Mouse (Mus musculus) stomach, embryonic 14.5 days (tissue): ENCODE results near the gene Kifc3. TPM values are rescaled to one million over a fixed set of nuclear protein-coding genes. Genes with fewer than 3 reads are reported as not detected.

Experiments used
- ATAC-seq: fragments of 200-750 bp; cut with Nextera tagmentation; 2 replicates; pipeline ENCODE4 v1.8.0; 2017; ENCODE audit warnings: low read depth, moderate TSS enrichment; ENCODE audit not compliant: insufficient number of reproducible peaks, insufficient read depth, low FRiP score
- H3K27ac ChIP-seq: fragments of 300-500 bp; sonication (generic); 2 replicates; pipeline ENCODE4 v1.5.1; 2014; ENCODE audit warnings: mild to moderate bottlenecking, low read length, moderate library complexity, mixed read lengths
- H3K27me3 ChIP-seq: fragments of 300-500 bp; sonication (generic); 2 replicates; pipeline ENCODE4 v1.6.1; 2014; ENCODE audit warnings: low read length, control low read depth, mixed read lengths; ENCODE audit not compliant: control insufficient read depth, insufficient read depth
- H3K36me3 ChIP-seq: fragments of 300-500 bp; sonication (generic); 2 replicates; pipeline ENCODE4 v1.6.1; 2014; ENCODE audit warnings: mild to moderate bottlenecking, control low read depth, low read length, moderate library complexity, mixed read lengths; ENCODE audit not compliant: control insufficient read depth, insufficient read depth
- H3K4me1 ChIP-seq: fragments of 300-500 bp; sonication (generic); 2 replicates; pipeline ENCODE4 v1.6.1; 2014; ENCODE audit warnings: low read length, control low read depth, mixed read lengths; ENCODE audit not compliant: control insufficient read depth, insufficient read depth
- H3K4me2 ChIP-seq: fragments of 300-500 bp; sonication (generic); replicated peaks from 2 replicates; pipeline ENCODE4 v1.6.1; 2014; ENCODE audit warnings: low read depth, low read length, control low read depth
- H3K4me3 ChIP-seq: fragments of 300-500 bp; sonication (generic); 2 replicates; pipeline ENCODE4 v1.5.1; 2014; ENCODE audit warnings: low read depth, low read length, control low read depth
- H3K9ac ChIP-seq: fragments of 300-500 bp; sonication (generic); replicated peaks from 2 replicates; pipeline ENCODE4 v1.6.1; 2014; ENCODE audit warnings: low read depth, mild to moderate bottlenecking, control low read depth, low read length, moderate library complexity, mixed read lengths
- H3K9me3 ChIP-seq: fragments of 300-500 bp; sonication (generic); 2 replicates; pipeline ENCODE4 v1.6.1; 2016; ENCODE audit warnings: low read depth, low read length, control low read depth; ENCODE audit not compliant: control insufficient read depth
- WGBS: fragments of 180-500 bp; shearing (Covaris S2); extraction: QIAGEN DNeasy Blood & Tissue Kit; methylation state at CpG from one replicate; pipeline ENCODE4 v1.1.7; 2014; 5-methylcytosine and 5-hydroxymethylcytosine counted together
- polyA plus RNA-seq: library from polyadenylated mRNA; unstranded; fragments of >200 nt; fragmentation: Nextera tagmentation; extraction: Ambion mirVana; gene quantifications from 2 replicates; pipeline ENCODE4 v1.2.1, GENCODE M21; 2014

The Kifc3 gene
- polyA plus RNA-seq, 1 experiment from 2014 or later, result 9.3 TPM

DNA sequence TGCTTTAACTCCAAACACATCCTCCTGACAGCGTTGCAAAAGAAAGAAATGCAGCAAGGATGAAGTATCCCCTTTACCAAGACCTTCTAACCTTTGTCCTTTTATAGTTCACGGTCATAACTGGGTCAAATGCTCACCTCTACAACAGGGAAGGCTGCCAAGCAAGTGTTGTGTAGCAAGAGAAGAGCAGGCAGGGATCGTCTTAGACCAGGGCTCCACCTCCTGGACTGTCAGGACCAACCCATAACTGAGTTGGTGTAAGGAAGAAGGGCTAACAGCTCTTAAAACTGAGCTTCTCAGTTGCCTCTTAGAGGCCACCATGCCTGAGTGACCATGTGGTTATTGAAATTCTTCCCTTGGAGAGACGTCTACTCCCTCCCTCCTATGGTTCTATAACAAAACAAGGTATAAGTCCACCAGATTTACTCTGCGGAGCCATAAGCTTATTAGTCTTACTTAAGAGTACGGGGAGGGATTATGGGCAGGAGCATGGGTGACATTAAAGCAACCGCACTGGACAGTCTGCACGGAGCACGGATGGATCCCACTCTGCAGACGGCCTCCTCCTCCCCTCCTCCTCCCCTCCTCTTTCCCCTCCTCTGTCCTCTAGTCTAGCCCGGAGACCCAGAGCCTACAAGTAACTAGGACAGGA, 13.2 kb upstream of the Kifc3 start:
- Histone ChIP-seq H3K27me3 (no peaks in the 10 kb centered on the region), H3K4me1 (peaks cover 3% of the 10 kb centered on the region; the same call in 1 of the 2 replicates), H3K4me2 (no peak overlapping the region), H3K4me3 (no peak overlapping the region), H3K36me3 (no peaks in the 10 kb centered on the region), H3K9ac (no peak overlapping the region), H3K9me3 (no peaks in the 10 kb centered on the region), H3K27ac (no peak overlapping the region)
- WGBS, result 66% methylated on average over 11 of the region's 11 CpGs
- no peak for ATAC-seq

- no peaks in the 10 kb centered on the region for H3K36me3 ChIP-seq
- WGBS, result 25% methylated on average over 11 of the region's 11 CpGs
- no peak overlapping the region for H3K4me2 ChIP-seq
- no peaks in the 10 kb centered on the region for H3K4me1 ChIP-seq
- no peak overlapping the region for H3K4me3 ChIP-seq
- H3K27ac ChIP-seq, result no peak overlapping the region
- H3K9ac ChIP-seq, result no peak overlapping the region
- H3K9me3 ChIP-seq, result no peaks in the 10 kb centered on the region
- no peak for ATAC-seq
- H3K27me3 ChIP-seq, result no peaks in the 10 kb centered on the region
Measured at GRCm38 (mm10) chr8:95209924-95210323, 7.3 kb upstream of the Kifc3 start.

- no peaks in the 10 kb centered on the region for H3K36me3 ChIP-seq
- H3K4me3 ChIP-seq, result no peak overlapping the region
- no peak overlapping the region for H3K9ac ChIP-seq
- H3K9me3 ChIP-seq, result no peaks in the 10 kb centered on the region
- ATAC-seq, result no peak
- H3K27me3 ChIP-seq, result no peaks in the 10 kb centered on the region
- no peak overlapping the region for H3K4me2 ChIP-seq
- WGBS, result 9% methylated on average over 8 of the region's 8 CpGs
- no peak overlapping the region for H3K27ac ChIP-seq
- H3K4me1 ChIP-seq, result no peaks in the 10 kb centered on the region
Measured at GRCm38 (mm10) chr8:95205946-95206345, 3.3 kb upstream of the Kifc3 start.

DNA sequence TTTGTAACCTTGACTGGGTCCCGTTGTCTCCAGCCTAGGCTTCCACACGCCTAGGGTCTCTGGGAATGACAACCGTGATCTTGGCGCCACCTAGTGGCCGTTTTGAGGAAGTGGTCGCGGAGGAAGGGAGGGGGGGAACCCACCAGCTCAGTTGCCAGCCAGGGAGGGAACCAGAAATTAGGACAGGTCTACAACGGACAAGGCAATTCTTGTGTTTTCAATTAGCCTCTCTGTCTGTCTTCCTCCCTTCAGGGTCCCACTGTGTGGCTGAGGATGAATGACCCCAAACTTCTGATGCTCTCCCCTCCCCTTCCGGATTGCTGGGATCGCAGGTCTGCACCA, 1.4 kb upstream of the Kifc3 start:
- WGBS, result 18% methylated on average over 10 of the region's 10 CpGs

GRCm38 (mm10) chr8:95203326-95204038, 870 bp upstream of the Kifc3 start:
- Histone ChIP-seq H3K36me3 (no peaks in the 10 kb centered on the region), H3K27me3 (no peaks in the 10 kb centered on the region), H3K4me2 (no peak overlapping the region), H3K4me3 (no peak overlapping the region), H3K9ac (no peak overlapping the region), H3K4me1 (no peaks in the 10 kb centered on the region), H3K27ac (no peak overlapping the region), H3K9me3 (no peaks in the 10 kb centered on the region)
- 52% methylated on average over 9 of the region's 9 CpGs for WGBS
- no peak for ATAC-seq

More for the DNA sequence above, 1.4 kb upstream of the Kifc3 start:
- no peak overlapping the region for H3K4me2 ChIP-seq
- H3K27ac ChIP-seq, result no peak overlapping the region
- peak; percentile 72; the same call in 1 of the 2 replicates for ATAC-seq
- H3K27me3 ChIP-seq, result no peaks in the 10 kb centered on the region
- no peaks in the 10 kb centered on the region for H3K36me3 ChIP-seq
- H3K9me3 ChIP-seq, result no peaks in the 10 kb centered on the region
- H3K4me3 ChIP-seq, result no peak overlapping the region
- no peaks in the 10 kb centered on the region for H3K4me1 ChIP-seq
- no peak overlapping the region for H3K9ac ChIP-seq

DNA sequence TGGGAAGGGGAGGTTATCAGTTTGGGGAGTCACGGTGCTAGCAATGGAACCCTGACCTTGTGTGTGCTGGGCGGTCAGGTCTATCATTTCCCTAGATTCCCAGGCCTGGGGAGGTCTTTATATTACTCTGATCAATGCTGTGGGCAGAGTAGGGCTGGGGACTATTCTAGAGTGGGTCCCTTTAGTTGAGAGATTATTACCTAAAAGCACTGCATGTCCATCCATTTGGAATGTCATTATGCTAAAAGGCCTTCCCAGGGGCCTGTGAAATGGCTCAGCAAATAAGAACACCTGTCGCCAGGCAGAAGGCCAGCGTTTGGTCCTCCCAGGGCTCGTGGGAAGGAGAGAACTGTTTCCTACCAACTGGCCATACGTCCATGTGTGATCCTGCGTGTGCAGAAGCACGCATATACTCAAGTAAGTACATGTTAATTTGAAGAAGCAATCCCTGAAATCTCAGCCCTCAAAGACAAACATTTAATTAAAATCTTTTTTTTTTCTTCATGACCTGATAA, 499 bp downstream of the Kifc3 start:
- no peak overlapping the region for H3K27ac ChIP-seq
- ATAC-seq, result no peak
- H3K36me3 ChIP-seq, result no peaks in the 10 kb centered on the region
- 73% methylated on average over 8 of the region's 8 CpGs for WGBS
- H3K4me2 ChIP-seq, result no peak overlapping the region
- no peak overlapping the region for H3K4me3 ChIP-seq
- no peak overlapping the region for H3K9ac ChIP-seq
- H3K27me3 ChIP-seq, result no peaks in the 10 kb centered on the region
- no peaks in the 10 kb centered on the region for H3K9me3 ChIP-seq
- H3K4me1 ChIP-seq, result no peaks in the 10 kb centered on the region

GRCm38 (mm10) chr8:95201491-95201890, 1.1 kb downstream of the Kifc3 start:
- Histone ChIP-seq H3K27me3 (no peaks in the 10 kb centered on the region), H3K4me3 (no peak overlapping the region), H3K36me3 (no peaks in the 10 kb centered on the region), H3K4me2 (no peak overlapping the region), H3K4me1 (no peaks in the 10 kb centered on the region), H3K9me3 (no peaks in the 10 kb centered on the region), H3K27ac (no peak overlapping the region), H3K9ac (no peak overlapping the region)
- WGBS, result 69% methylated on average over 7 of the region's 7 CpGs
- no peak for ATAC-seq

GRCm38 (mm10) chr8:95200001-95200405, 2.6 kb downstream of the Kifc3 start:
- ATAC-seq, result no peak
- Histone ChIP-seq H3K27me3 (no peaks in the 10 kb centered on the region), H3K36me3 (no peaks in the 10 kb centered on the region), H3K9me3 (no peaks in the 10 kb centered on the region), H3K4me3 (no peak overlapping the region), H3K4me1 (no peaks in the 10 kb centered on the region), H3K27ac (no peak overlapping the region), H3K9ac (no peak overlapping the region), H3K4me2 (no peak overlapping the region)
- WGBS, result 74% methylated on average over 9 of the region's 9 CpGs
